Mouse (Mus musculus): ENCODE data around the gene Ccdc154. TPM values are rescaled to one million over a fixed set of nuclear protein-coding genes. Genes with fewer than 3 reads are reported as not detected.
"Not testable (repeated sequence)": the region's sequence is repeated elsewhere in the genome, so short reads cannot be mapped to it uniquely, and the experiment has no call there.

Gene Ccdc154
- total and polyA plus RNA-seq, 2 experiments from 2014 or later, result not detected

GRCm38 (mm10) chr17:25123979-25124378 is 38.3 kb upstream of the Ccdc154 start:
- Histone ChIP-seq H3K4me3 (ENCODE audit: low read depth, low read length) (no peak overlapping the region), H3K9me3 (ENCODE audit: low read length) (no peaks in the 10 kb centered on the region), H3K4me1 (ENCODE audit: insufficient read depth, low read length) (no peaks in the 10 kb centered on the region), H3K27ac (ENCODE audit: low read depth, low read length) (no peak overlapping the region), H3K4me2 (ENCODE audit: low read depth, low read length, poor library complexity, severe bottlenecking) (no peak overlapping the region), H3K9ac (replicated peaks; ENCODE audit: low read length, poor library complexity, severe bottlenecking) (no peak overlapping the region), H3K27me3 (ENCODE audit: insufficient read depth, low read length) (no peaks in the 10 kb centered on the region), H3K36me3 (ENCODE audit: insufficient read depth, low read length) (no peaks in the 10 kb centered on the region)
- no peak for DNase-seq (ENCODE audit: low spot score)
- TF ChIP-seq CTCF (IDR thresholded peaks at IDR 0.05), result peak; percentile 15; the same call in 1 of the 2 replicates
- 26% methylated on average over 7 of the region's 7 CpGs for WGBS
- ATAC-seq (ENCODE audit: low FRiP score), result no peak

GRCm38 (mm10) chr17:25125442-25126060 is 36.7 kb upstream of the Ccdc154 start:
- not testable (repeated sequence) for H3K4me2 ChIP-seq (ENCODE audit: low read depth, low read length, poor library complexity, severe bottlenecking); DNase-seq (ENCODE audit: low spot score); H3K36me3 ChIP-seq (ENCODE audit: insufficient read depth, low read length); ATAC-seq (ENCODE audit: low FRiP score); H3K4me3 ChIP-seq (ENCODE audit: low read depth, low read length); H3K4me1 ChIP-seq (ENCODE audit: insufficient read depth, low read length); H3K27ac ChIP-seq (ENCODE audit: low read depth, low read length); H3K27me3 ChIP-seq (ENCODE audit: insufficient read depth, low read length); H3K9me3 ChIP-seq (ENCODE audit: low read length); H3K9ac ChIP-seq (replicated peaks; ENCODE audit: low read length, poor library complexity, severe bottlenecking)
- WGBS, result 74% methylated on average over 3 of the region's 3 CpGs

- 56% methylated on average over 8 of the region's 8 CpGs for WGBS
- no peak overlapping the region for H3K4me3 ChIP-seq (ENCODE audit: low read depth, low read length)
- no peaks in the 10 kb centered on the region for H3K4me1 ChIP-seq (ENCODE audit: insufficient read depth, low read length)
- TF ChIP-seq CTCF (IDR thresholded peaks at IDR 0.05), result no peak
- DNase-seq (ENCODE audit: low spot score), result peak; percentile 13
- no peak overlapping the region for H3K27ac ChIP-seq (ENCODE audit: low read depth, low read length)
- no peaks in the 10 kb centered on the region for H3K36me3 ChIP-seq (ENCODE audit: insufficient read depth, low read length)
- no peak overlapping the region for H3K4me2 ChIP-seq (ENCODE audit: low read depth, low read length, poor library complexity, severe bottlenecking)
- no peak overlapping the region for H3K9ac ChIP-seq (replicated peaks; ENCODE audit: low read length, poor library complexity, severe bottlenecking)
- no peaks in the 10 kb centered on the region for H3K9me3 ChIP-seq (ENCODE audit: low read length)
- no peak for ATAC-seq (ENCODE audit: low FRiP score)
- H3K27me3 ChIP-seq (ENCODE audit: insufficient read depth, low read length), result no peaks in the 10 kb centered on the region
These were observed 35.2 kb upstream of the Ccdc154 start for GRCm38 (mm10) chr17:25127079-25127478.

GRCm38 (mm10) chr17:25127681-25128080 is 34.6 kb upstream of the Ccdc154 start:
- Histone ChIP-seq H3K4me1 (ENCODE audit: insufficient read depth, low read length) (no peaks in the 10 kb centered on the region), H3K27ac (ENCODE audit: low read depth, low read length) (no peak overlapping the region), H3K9me3 (ENCODE audit: low read length) (no peaks in the 10 kb centered on the region), H3K36me3 (ENCODE audit: insufficient read depth, low read length) (no peaks in the 10 kb centered on the region), H3K4me3 (ENCODE audit: low read depth, low read length) (no peak overlapping the region), H3K4me2 (ENCODE audit: low read depth, low read length, poor library complexity, severe bottlenecking) (no peak overlapping the region), H3K9ac (replicated peaks; ENCODE audit: low read length, poor library complexity, severe bottlenecking) (no peak overlapping the region), H3K27me3 (ENCODE audit: insufficient read depth, low read length) (no peaks in the 10 kb centered on the region)
- DNase-seq (ENCODE audit: low spot score) (no peak), ATAC-seq (ENCODE audit: low FRiP score) (no peak)
- TF ChIP-seq CTCF (IDR thresholded peaks at IDR 0.05), result no peak
- 79% methylated on average over 9 of the region's 9 CpGs for WGBS

- H3K27ac ChIP-seq (ENCODE audit: low read depth, low read length), result no peak overlapping the region
- DNase-seq (ENCODE audit: low spot score) (no peak), ATAC-seq (ENCODE audit: low FRiP score) (no peak)
- no peaks in the 10 kb centered on the region for H3K9me3 ChIP-seq (ENCODE audit: low read length)
- no peak overlapping the region for H3K4me2 ChIP-seq (ENCODE audit: low read depth, low read length, poor library complexity, severe bottlenecking)
- H3K27me3 ChIP-seq (ENCODE audit: insufficient read depth, low read length), result no peaks in the 10 kb centered on the region
- H3K36me3 ChIP-seq (ENCODE audit: insufficient read depth, low read length), result no peaks in the 10 kb centered on the region
- no peak overlapping the region for H3K9ac ChIP-seq (replicated peaks; ENCODE audit: low read length, poor library complexity, severe bottlenecking)
- peaks cover 7% of the 10 kb centered on the region; the same call in 1 of the 2 replicates for H3K4me1 ChIP-seq (ENCODE audit: insufficient read depth, low read length)
- no peak; the same call in none of the 2 replicates for TF ChIP-seq CTCF (IDR thresholded peaks at IDR 0.05)
- 96% methylated on average over 1 of the region's 1 CpGs for WGBS
- H3K4me3 ChIP-seq (ENCODE audit: low read depth, low read length), result no peak overlapping the region
These were observed 32.2 kb upstream of the Ccdc154 start for GRCm38 (mm10) chr17:25130060-25130459.

GRCm38 (mm10) chr17:25133275-25133698 is 29.0 kb upstream of the Ccdc154 start, which contains the start of gene Clcn7:
TSS of gene Clcn7 (plus strand) at chr17:25133391.
- WGBS, result 1% methylated on average over 38 of the region's 40 CpGs
- H3K27ac ChIP-seq (ENCODE audit: low read depth, low read length), result peak within 1 kb of the TSS; percentile 58; the same call in 1 of the 2 replicates
- peak within 1 kb of the TSS; percentile 77 for H3K4me3 ChIP-seq (ENCODE audit: low read depth, low read length)
- H3K9ac ChIP-seq (replicated peaks; ENCODE audit: low read length, poor library complexity, severe bottlenecking), result peak within 1 kb of the TSS; percentile 77
- TF ChIP-seq CTCF (IDR thresholded peaks at IDR 0.05), result no peak
- no peaks in the 10 kb centered on the region; the same call in 1 of the 2 replicates for H3K36me3 ChIP-seq (ENCODE audit: insufficient read depth, low read length)
- peak within 1 kb of the TSS; percentile 77 for H3K4me2 ChIP-seq (ENCODE audit: low read depth, low read length, poor library complexity, severe bottlenecking)
- DNase-seq (ENCODE audit: low spot score), result peak; percentile 97
- no peaks in the 10 kb centered on the region for H3K27me3 ChIP-seq (ENCODE audit: insufficient read depth, low read length)
- peaks cover 7% of the 10 kb centered on the region; the same call in 1 of the 2 replicates for H3K4me1 ChIP-seq (ENCODE audit: insufficient read depth, low read length)
- ATAC-seq (ENCODE audit: low FRiP score), result peak; percentile 91
- no peaks in the 10 kb centered on the region for H3K9me3 ChIP-seq (ENCODE audit: low read length)

Measured in midbrain, postnatal 0 days (tissue).